Mouse (Mus musculus) intestine, postnatal 0 days (tissue): ENCODE results near the gene Fbxo10. TPM values are rescaled to one million over a fixed set of nuclear protein-coding genes. Genes with fewer than 3 reads are reported as not detected.
"Not testable (repeated sequence)": the region's sequence is repeated elsewhere in the genome, so short reads cannot be mapped to it uniquely, and the experiment has no call there.

ENCODE experiments used
- ATAC-seq: fragments of 200-750 bp; cut with Nextera tagmentation; 2 replicates; pipeline ENCODE4 v1.8.0; 2017; ENCODE audit warnings: mild to moderate bottlenecking, moderate TSS enrichment, moderate library complexity
- H3K27ac ChIP-seq: fragments of 300-500 bp; sonication (generic); 2 replicates; pipeline ENCODE4 v1.5.1; 2014; ENCODE audit warnings: mild to moderate bottlenecking, low read depth, low read length, moderate library complexity
- H3K27me3 ChIP-seq: fragments of 300-500 bp; sonication (generic); replicated peaks from 2 replicates; pipeline ENCODE4 v1.6.1; 2014; ENCODE audit warnings: low read length, mixed read lengths; ENCODE audit not compliant: control insufficient read depth, insufficient read depth
- H3K36me3 ChIP-seq: fragments of 300-500 bp; sonication (generic); 2 replicates; pipeline ENCODE4 v1.6.1; 2014; ENCODE audit warnings: mild to moderate bottlenecking, moderate library complexity; ENCODE audit not compliant: control insufficient read depth, insufficient read depth
- H3K4me1 ChIP-seq: fragments of 300-500 bp; sonication (generic); replicated peaks from 2 replicates; pipeline ENCODE4 v1.6.1; 2014; ENCODE audit warnings: antibody characterized with exemption, low read length, mixed read lengths; ENCODE audit not compliant: control insufficient read depth, insufficient read depth
- H3K4me2 ChIP-seq: fragments of 300-500 bp; sonication (generic); replicated peaks from 2 replicates; pipeline ENCODE4 v1.6.1; 2014; ENCODE audit warnings: low read depth, mild to moderate bottlenecking, moderate library complexity
- H3K4me3 ChIP-seq: fragments of 300-500 bp; sonication (generic); 2 replicates; pipeline ENCODE4 v1.5.1; 2014; ENCODE audit warnings: low read depth, low read length
- H3K9ac ChIP-seq: fragments of 300-500 bp; sonication (generic); 2 replicates; pipeline ENCODE4 v1.6.1; 2014; ENCODE audit warnings: mild to moderate bottlenecking, low read depth, low read length
- H3K9me3 ChIP-seq: fragments of 300-500 bp; sonication (generic); 2 replicates; pipeline ENCODE4 v1.6.1; 2016; ENCODE audit warnings: mixed run types; ENCODE audit not compliant: control insufficient read depth
- CTCF ChIP-seq: sonication (generic); IDR thresholded peaks from 2 replicates; pipeline ENCODE4 v1.5.1; 2016; ENCODE audit warnings: low read depth, mild to moderate bottlenecking, control low read depth, antibody characterized with exemption, moderate library complexity
- WGBS: fragments of 180-500 bp; shearing (Covaris S2); extraction: QIAGEN DNeasy Blood & Tissue Kit; methylation state at CpG from one replicate; pipeline ENCODE4 v1.1.7; 2014; 5-methylcytosine and 5-hydroxymethylcytosine counted together
- polyA plus RNA-seq: library from polyadenylated mRNA; unstranded; fragments of >200 nt; fragmentation: Nextera tagmentation; extraction: Ambion mirVana; gene quantifications from 2 replicates; pipeline ENCODE4 v1.2.1, GENCODE M21; 2015

Fbxo10 gene
- polyA plus RNA-seq, 1 experiment from 2014 or later: 2.6 TPM

DNA sequence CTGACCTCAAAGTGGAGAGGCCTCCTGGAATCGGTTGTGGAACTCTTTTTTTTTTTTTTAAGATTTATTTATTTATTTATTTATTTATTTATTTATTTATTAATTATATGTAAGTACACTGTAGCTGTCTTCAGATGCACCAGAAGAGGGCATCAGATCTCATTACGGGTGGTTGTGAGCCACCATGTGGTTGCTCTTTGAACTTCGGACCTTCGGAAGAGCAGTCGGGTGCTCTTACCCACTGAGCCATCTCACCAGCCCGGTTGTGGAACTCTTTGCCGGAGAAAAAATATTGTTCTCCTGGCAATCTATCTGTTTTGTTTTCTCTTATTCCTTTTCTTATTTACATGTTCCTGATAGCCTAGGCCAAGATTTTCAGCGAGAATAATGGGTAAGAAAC lies 45.5 kb downstream of the Fbxo10 start:
- H3K36me3 ChIP-seq, H3K27ac ChIP-seq, H3K4me1 ChIP-seq, H3K9ac ChIP-seq, ATAC-seq, H3K4me3 ChIP-seq, H3K27me3 ChIP-seq, H3K9me3 ChIP-seq, H3K4me2 ChIP-seq: not testable (repeated sequence)
- WGBS: 62% methylated on average over 8 of the region's 8 CpGs
- peak; percentile 44 for TF ChIP-seq CTCF

DNA sequence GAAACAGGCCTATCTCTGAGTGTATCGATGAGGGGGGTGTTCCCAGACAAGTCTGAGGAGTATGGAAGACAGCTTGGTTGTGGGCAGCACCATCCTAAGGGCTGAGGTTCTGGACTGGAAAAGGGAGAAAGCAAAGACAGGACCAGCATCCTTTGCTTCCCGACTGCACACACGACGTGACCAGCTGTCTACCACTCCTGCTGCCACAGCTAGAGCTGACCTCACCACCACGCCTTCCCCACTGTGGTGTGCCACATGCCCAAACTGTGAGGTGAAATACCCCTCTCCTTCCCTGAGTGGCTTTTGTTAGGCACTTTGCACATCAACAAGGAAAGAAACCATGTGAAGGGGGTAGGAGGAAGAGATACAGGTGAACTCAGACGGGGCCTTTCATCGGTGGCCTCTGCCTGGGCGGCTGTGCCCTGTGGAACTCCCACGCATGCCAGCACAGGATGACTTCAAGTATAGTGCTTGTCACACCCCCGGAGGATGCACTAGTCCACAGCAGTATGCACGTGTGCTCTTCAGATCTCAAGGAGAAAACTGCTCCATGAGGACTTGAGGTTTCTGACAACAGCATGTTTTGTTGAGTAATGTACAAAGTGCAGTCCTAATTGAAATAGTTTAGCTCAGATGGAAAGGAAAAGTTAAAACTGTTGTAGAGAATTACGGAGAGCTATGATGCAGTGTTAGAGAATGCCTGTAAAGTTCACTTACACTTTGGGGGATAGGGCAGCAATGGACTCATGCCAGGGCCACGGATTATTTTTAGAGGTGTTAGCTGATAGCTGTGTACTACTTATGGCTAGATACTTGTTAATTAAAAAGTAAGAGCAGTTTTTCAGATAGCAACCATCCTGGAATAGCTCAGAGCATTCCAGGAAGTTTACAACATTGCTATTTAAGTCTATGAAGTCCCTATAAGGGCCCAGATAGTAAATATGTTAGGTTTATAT lies 46.7 kb downstream of the Fbxo10 start:
- H3K36me3 ChIP-seq: peaks cover 13% of the 10 kb centered on the region; the same call in 1 of the 2 replicates
- no peaks in the 10 kb centered on the region for H3K4me1 ChIP-seq
- no peak overlapping the region for H3K4me3 ChIP-seq
- TF ChIP-seq CTCF: no peak
- H3K27me3 ChIP-seq: no peaks in the 10 kb centered on the region
- no peaks in the 10 kb centered on the region for H3K9me3 ChIP-seq
- ATAC-seq: no peak
- whole genome bisulfite sequencing: 92% methylated on average over 13 of the region's 13 CpGs
- no peak overlapping the region for H3K4me2 ChIP-seq
- H3K27ac ChIP-seq: no peak overlapping the region
- H3K9ac ChIP-seq: no peak overlapping the region

DNA sequence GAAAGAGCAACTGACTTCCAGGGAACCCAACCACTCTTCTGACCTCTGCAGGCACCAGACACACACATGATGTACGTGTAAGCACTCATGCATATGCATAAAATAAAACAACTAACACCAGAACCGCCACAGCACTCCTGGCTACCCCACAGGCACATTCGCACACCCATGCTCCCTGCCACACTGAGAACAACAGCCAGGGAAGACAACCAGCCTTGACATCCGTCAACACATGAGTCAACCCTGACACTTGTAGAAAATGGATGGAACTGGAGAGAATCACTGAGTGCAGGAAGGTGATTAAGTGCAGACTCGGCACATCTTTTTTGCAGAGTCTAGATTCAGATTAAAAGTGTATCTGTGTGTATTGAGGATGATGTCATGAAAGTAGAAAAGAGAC lies 47.8 kb downstream of the Fbxo10 start:
- Histone ChIP-seq H3K27ac (no peak overlapping the region), H3K4me3 (no peak overlapping the region), H3K27me3 (no peaks in the 10 kb centered on the region), H3K9ac (no peak overlapping the region), H3K4me1 (no peaks in the 10 kb centered on the region), H3K9me3 (no peaks in the 10 kb centered on the region), H3K36me3 (peaks cover 24% of the 10 kb centered on the region; the same call in 1 of the 2 replicates), H3K4me2 (no peak overlapping the region)
- ATAC-seq: no peak
- TF ChIP-seq CTCF: no peak
- 92% methylated on average over 5 of the region's 5 CpGs for WGBS

DNA sequence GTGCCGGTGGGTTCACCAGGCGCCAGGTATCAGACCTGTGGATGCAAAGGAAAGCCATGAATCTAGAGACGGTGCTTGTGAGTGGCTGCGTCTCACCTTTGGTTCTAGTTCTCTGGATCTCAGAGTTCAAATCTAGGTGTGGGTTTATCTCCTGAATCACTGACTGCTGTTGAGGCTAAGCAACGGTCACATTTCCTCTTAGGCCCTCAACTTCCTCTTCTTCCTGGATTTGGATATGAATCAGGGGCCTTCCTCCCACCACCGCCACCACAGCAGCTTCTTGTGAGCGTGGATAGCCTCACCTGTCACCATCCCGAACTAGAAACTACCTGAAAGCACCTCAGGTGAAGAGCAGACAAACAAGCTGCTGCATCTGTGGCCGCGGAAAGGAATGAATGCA lies 48.4 kb downstream of the Fbxo10 start:
- no peak for ATAC-seq
- no peak overlapping the region for H3K4me2 ChIP-seq
- peaks cover 25% of the 10 kb centered on the region; the same call in 1 of the 2 replicates for H3K36me3 ChIP-seq
- H3K27me3 ChIP-seq: no peaks in the 10 kb centered on the region
- H3K9me3 ChIP-seq: no peaks in the 10 kb centered on the region
- WGBS: 89% methylated on average over 10 of the region's 10 CpGs
- no peak overlapping the region for H3K27ac ChIP-seq
- H3K4me3 ChIP-seq: no peak overlapping the region
- H3K4me1 ChIP-seq: no peaks in the 10 kb centered on the region
- H3K9ac ChIP-seq: no peak overlapping the region
- no peak for TF ChIP-seq CTCF

DNA sequence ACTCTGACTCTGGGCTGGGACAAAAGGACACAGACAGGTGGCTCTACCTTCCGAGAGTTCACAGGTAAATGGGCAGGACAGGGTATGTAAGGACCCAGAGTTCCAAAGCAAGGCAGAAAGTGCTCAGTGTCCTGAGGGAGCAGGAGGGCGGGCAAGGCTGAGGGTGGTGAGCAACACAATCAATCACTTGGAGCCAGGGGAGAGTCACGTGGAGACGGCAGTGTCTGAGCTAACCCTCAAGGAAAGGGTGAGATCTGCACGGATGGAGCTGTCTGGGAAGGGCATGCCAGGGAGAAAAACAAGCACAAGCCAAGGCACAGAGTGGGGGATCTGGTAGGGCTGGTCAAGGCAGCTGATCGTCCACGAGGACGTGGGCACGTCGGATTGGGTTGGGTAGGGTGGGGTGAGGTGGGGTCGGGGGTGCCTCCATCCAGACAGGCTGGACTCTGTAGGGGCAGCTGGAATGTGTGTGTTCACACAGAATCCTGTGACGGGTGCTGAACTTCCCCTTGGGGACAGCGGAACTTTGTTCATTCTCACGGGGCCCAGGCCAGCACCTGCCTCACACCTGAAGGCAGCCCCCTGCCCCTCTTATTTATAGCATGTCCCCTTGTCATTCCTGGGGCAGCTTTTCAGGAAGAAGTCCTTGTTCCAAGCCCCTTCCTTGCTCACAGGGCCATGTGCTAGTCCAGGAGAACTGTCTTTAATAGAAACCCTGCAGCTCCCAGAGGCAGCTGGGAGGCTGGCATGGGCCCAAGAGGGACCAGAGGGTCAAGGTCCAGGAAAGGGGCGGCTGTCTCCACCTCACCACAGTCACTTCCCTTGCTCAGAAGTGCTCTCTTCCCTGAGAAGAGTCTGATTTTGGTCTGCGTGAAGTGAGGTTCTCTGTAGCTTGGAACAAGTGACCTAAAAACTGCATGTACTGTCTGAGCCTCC lies 49.4 kb downstream of the Fbxo10 start:
- H3K4me1 ChIP-seq: no peaks in the 10 kb centered on the region
- no peaks in the 10 kb centered on the region for H3K27me3 ChIP-seq
- peaks cover 26% of the 10 kb centered on the region; the same call in 1 of the 2 replicates for H3K36me3 ChIP-seq
- 38% methylated on average over 16 of the region's 16 CpGs for WGBS
- no peak overlapping the region for H3K4me2 ChIP-seq
- no peak overlapping the region; the same call in 1 of the 2 replicates for H3K27ac ChIP-seq
- peak; percentile 55 for ATAC-seq
- no peak overlapping the region for H3K9ac ChIP-seq
- H3K9me3 ChIP-seq: no peaks in the 10 kb centered on the region
- no peak for TF ChIP-seq CTCF
- no peak overlapping the region for H3K4me3 ChIP-seq

DNA sequence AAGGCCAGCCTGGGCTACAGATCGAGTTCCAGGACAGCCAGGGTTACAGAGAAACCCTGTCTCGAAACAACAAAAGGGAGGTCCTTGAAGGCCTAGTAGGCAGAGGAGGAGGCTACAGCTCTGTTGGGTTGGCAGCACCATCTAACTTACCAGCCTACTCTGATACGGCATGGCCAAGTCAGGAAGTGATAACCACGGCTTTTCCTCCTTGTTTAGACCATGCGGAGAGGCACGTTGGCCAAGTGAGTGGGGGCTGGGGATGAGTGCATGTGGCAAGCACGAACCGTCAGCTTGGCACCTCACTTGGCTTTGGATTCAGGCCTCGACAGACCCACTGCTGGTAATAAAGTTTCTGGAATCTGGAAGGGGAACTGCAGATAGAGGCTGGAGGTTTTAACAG lies 51.8 kb downstream of the Fbxo10 start:
- Histone ChIP-seq H3K4me3 (no peak overlapping the region), H3K4me2 (no peak overlapping the region), H3K27me3 (no peaks in the 10 kb centered on the region), H3K27ac (no peak overlapping the region), H3K36me3 (peaks cover 38% of the 10 kb centered on the region; the same call in 1 of the 2 replicates), H3K9me3 (no peaks in the 10 kb centered on the region), H3K4me1 (no peaks in the 10 kb centered on the region), H3K9ac (no peak overlapping the region)
- 89% methylated on average over 9 of the region's 9 CpGs for WGBS
- ATAC-seq: no peak
- TF ChIP-seq CTCF: no peak
